Mouse (Mus musculus) embryonic fibroblast, embryonic 13.5 days (primary cell): ENCODE results near the gene Gm11099. TPM values are rescaled to one million over a fixed set of nuclear protein-coding genes. Genes with fewer than 3 reads are reported as not detected.

Source experiments
- H3K27ac ChIP-seq: 2 replicates; pipeline ENCODE4 v1.5.1; 2012; ENCODE audit warnings: low read length, control low read depth, inconsistent platforms; ENCODE audit not compliant: insufficient read depth
- H3K4me1 ChIP-seq: 2 replicates; pipeline ENCODE4 v1.6.1; 2011; ENCODE audit warnings: low read length; ENCODE audit not compliant: control insufficient read depth, insufficient read depth
- H3K4me3 ChIP-seq: 2 replicates; pipeline ENCODE4 v1.5.1; 2011; ENCODE audit warnings: mild to moderate bottlenecking, control low read depth, low read length; ENCODE audit not compliant: insufficient read depth
- CTCF ChIP-seq: IDR thresholded peaks from 2 replicates; pipeline ENCODE4 v1.5.1; 2011; ENCODE audit warnings: mild to moderate bottlenecking, control low read depth, low read length, moderate library complexity, borderline replicate concordance; ENCODE audit not compliant: insufficient read depth
- POLR2A ChIP-seq: IDR thresholded peaks from 2 replicates; pipeline ENCODE4 v1.6.1; 2011; ENCODE audit warnings: low read depth, mild to moderate bottlenecking, control low read depth, low read length, moderate library complexity
- polyA plus RNA-seq: library from polyadenylated mRNA; stranded (reverse); fragments of >200 nt; gene quantifications from 2 replicates; pipeline ENCODE4 v1.2.4, GENCODE M21; 2011; ENCODE audit warnings: low read depth; ENCODE audit not compliant: missing spikeins, insufficient read length

The Gm11099 gene
- not detected in 2 replicates for polyA plus RNA-seq

DNA sequence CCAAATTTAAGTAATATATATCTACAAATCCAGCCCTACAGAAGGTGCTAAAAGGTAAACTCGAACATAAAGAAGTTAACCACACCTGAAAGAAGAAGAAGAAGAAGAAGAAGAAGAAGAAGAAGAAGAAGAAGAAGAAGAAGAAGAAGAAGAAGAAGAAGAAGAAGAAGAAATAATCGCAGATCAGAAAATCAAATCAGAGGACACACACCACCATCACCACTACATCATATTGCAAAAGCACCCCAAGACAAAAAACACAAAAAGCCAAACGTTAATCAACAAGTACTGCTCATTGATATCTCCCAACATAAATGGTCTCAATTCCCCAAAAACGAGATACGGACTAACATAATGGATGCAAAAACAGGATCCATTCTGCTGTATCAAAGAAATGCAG lies at the start of gene Gm11099:
Gm11099 (plus strand) TSS at position 301 of the 400 bp plus-strand sequence.
- Histone ChIP-seq H3K27ac (no peak within 1 kb of the TSS), H3K4me3 (no peak within 1 kb of the TSS), H3K4me1 (no peaks in the 10 kb centered on the region)
- TF ChIP-seq POLR2A (no peak), CTCF (no peak)

- no peaks in the 10 kb centered on the region for H3K4me1 ChIP-seq
- TF ChIP-seq CTCF (no peak), POLR2A (no peak)
- H3K4me3 ChIP-seq: no peak overlapping the region
- no peak overlapping the region for H3K27ac ChIP-seq
Measured at GRCm38 (mm10) chr2:58812941-58813340, 46.3 kb upstream of the Gm11099 start.

DNA sequence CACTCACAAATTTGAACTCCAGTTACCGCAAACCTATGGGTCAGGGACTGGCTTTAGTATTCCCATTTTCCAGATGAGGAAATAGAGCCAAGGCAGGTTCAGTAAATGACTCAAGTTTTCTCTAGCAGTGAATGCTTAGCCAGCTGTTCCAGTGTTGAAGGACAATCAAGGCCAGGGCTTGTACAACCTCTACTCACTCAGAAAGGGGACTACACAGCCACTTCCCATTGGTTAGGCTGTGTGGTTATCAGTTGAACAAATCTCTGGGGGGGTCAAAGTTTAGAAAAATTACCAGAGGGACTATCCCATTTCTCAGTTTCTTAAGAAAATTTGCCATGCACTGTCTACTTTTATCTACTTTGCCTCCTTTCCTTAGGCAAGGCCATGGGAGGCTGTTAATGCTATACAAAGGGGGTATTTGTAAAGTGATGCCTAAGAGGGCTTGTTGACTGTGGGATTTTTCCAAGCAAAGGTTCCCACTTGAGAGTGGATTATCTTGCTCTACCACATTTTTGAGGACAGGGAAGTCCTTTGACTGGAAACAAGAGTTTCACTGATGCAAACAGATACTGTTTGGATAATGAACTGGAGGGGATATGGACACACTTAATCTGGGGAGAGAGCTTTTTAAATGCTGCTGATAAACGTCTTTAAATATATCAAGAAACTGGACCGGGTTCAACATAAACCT lies 30.2 kb upstream of the Gm11099 start:
- TF ChIP-seq CTCF (no peak), POLR2A (no peak)
- Histone ChIP-seq H3K4me3 (no peak overlapping the region), H3K27ac (no peak overlapping the region), H3K4me1 (no peaks in the 10 kb centered on the region)

DNA sequence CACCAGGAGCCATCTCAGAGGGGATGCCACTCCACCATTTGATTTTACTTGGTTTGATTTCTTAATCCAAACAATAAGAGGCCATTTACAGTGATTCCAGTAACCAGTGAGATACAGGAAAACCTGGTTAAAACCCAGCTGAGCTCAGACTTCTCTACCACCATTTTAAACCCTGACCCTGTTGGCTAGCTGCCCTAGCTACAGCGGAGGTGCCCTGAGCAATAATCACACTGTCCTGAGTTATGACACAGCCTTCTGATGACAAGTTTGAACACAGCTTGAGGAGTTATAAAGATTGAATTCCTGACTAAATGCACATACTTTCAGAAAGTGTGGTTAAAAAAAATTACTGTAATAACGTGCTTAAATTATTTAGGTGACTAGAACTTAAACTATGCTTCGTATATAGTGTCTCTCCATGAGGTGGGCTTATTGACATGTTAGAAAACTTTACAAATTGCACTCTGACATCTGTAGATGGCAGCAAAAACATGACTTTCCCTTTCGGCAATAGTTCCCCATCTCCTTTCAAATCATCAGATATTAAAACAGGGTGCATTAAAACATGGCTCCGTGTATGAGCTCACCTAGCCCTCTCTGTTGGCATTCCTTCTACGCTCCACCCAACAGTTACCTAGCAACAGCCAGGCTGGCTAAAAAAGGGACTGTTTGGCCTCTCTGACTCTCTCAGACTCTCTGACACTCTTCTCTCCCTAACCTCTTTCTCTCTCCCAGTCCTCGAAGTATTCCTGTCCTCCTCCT lies 29.1 kb upstream of the Gm11099 start:
- H3K4me1 ChIP-seq: no peaks in the 10 kb centered on the region
- H3K4me3 ChIP-seq: no peak overlapping the region
- H3K27ac ChIP-seq: no peak overlapping the region
- TF ChIP-seq CTCF (no peak), POLR2A (no peak)

DNA sequence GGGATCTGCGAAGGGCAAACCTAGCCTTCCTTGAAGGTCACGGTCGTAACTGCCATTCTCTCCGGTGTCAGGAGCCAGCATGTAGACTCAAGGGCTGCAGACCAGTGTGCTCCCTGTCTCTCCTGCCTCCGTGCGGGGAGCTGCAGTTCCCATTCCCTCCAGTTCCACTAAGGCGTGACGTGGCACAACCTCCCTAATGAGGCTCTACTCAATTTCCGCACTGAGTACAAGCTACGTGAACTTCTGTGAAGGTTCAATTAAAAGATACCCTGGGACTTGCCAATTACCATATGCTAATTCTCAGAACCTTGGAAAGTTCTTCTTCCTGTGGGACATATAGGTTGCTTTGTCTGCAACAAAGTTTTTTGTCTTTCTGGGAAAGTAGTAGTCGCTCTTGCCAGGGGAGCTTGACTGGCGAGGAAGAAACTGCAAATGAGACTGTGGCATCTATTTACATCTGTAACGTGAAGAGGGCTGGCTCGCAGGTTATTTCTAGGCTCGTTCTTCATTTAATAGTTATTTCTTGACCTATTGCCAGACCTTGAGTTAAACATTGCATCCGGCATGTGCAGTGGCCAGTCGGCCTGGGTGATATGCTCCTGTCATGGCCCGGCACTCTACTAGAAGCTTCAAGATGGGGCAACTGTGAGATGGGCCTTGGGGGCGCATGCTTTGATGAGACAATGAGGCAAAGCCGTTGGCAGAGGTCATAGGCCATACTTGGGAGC lies 26.8 kb upstream of the Gm11099 start:
- Histone ChIP-seq H3K4me1 (no peaks in the 10 kb centered on the region), H3K4me3 (no peak overlapping the region), H3K27ac (no peak overlapping the region)
- no peak for TF ChIP-seq POLR2A
- no peak for TF ChIP-seq CTCF

GRCm38 (mm10) chr2:58841021-58841420 lies 18.2 kb upstream of the Gm11099 start:
- Histone ChIP-seq H3K27ac (no peak overlapping the region), H3K4me1 (no peaks in the 10 kb centered on the region), H3K4me3 (no peak overlapping the region)
- TF ChIP-seq POLR2A (no peak), CTCF (no peak)

DNA sequence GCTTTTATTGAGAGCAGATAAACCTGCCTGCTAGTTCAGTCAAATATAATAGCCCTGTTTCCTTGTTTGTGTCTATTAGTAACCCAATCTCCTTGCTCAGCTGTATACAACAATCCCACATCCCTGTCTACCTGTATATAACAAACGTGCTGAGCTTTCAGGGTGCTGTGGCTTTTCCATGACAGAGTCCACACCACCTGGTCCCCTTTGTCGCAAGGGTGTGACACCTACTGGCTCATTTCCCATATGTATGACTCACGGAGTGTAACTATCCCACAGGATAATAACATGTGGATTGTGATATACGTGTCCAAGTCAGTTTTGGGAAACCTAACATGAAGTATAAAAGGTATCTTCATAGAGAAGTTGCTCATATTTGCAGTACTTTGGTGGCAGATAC lies 16.8 kb upstream of the Gm11099 start:
- H3K4me3 ChIP-seq: no peak overlapping the region
- TF ChIP-seq POLR2A (no peak), CTCF (no peak)
- no peak overlapping the region for H3K27ac ChIP-seq
- H3K4me1 ChIP-seq: no peaks in the 10 kb centered on the region

- no peak for TF ChIP-seq CTCF
- TF ChIP-seq POLR2A: no peak
- no peak overlapping the region for H3K4me3 ChIP-seq
- H3K4me1 ChIP-seq: no peaks in the 10 kb centered on the region
- H3K27ac ChIP-seq: no peak overlapping the region
Measured at GRCm38 (mm10) chr2:58844499-58844898, 14.7 kb upstream of the Gm11099 start.

- TF ChIP-seq CTCF (no peak), POLR2A (no peak)
- H3K4me3 ChIP-seq: no peak overlapping the region
- no peak overlapping the region for H3K27ac ChIP-seq
- H3K4me1 ChIP-seq: no peaks in the 10 kb centered on the region
Measured at GRCm38 (mm10) chr2:58879876-58880275, 20.6 kb downstream of the Gm11099 start.
